Mouse (Mus musculus): ENCODE measurements around the gene Tmem165.

GRCm38 (mm10) chr5:76182326-76182725 lies 1.4 kb upstream of the Tmem165 start:
- TF ChIP-seq CTCF (IDR thresholded peaks at IDR 0.05; ENCODE audit: insufficient read depth, low read depth, low read length) (no peak), POLR2A (IDR thresholded peaks at IDR 0.05; ENCODE audit: insufficient read depth, low read depth, low read length) (no peak)
